Mouse (Mus musculus) midbrain, embryonic 11.5 days (tissue): ENCODE data around the gene Phf7. TPM values are rescaled to one million over a fixed set of nuclear protein-coding genes. Genes with fewer than 3 reads are reported as not detected.
A peak's percentile ranks its signal among the peaks of the same experiment; 100 is the strongest.

Experiments used
- ATAC-seq: fragments of 200-750 bp; cut with Nextera tagmentation; 2 replicates; pipeline ENCODE4 v1.8.0; 2017; ENCODE audit warnings: moderate TSS enrichment, moderate library complexity; ENCODE audit not compliant: low FRiP score
- DNase-seq: peaks from one replicate; pipeline ENCODE4 v3.0.0; 2015; ENCODE audit warnings: low spot score; ENCODE audit errors: missing footprints
- H3K27ac ChIP-seq: fragments of 300-500 bp; sonication (generic); 2 replicates; pipeline ENCODE4 v1.5.1; 2014; ENCODE audit warnings: low read depth, low read length
- H3K27me3 ChIP-seq: fragments of 300-500 bp; sonication (generic); 2 replicates; pipeline ENCODE4 v1.6.1; 2014; ENCODE audit warnings: mild to moderate bottlenecking, low read length, moderate library complexity, mixed read lengths; ENCODE audit not compliant: control insufficient read depth, insufficient read depth
- H3K36me3 ChIP-seq: fragments of 300-500 bp; sonication (generic); 2 replicates; pipeline ENCODE4 v1.6.1; 2014; ENCODE audit warnings: mild to moderate bottlenecking, low read length, moderate library complexity, mixed read lengths; ENCODE audit not compliant: control insufficient read depth, insufficient read depth
- H3K4me1 ChIP-seq: fragments of 300-500 bp; sonication (generic); 2 replicates; pipeline ENCODE4 v1.6.1; 2014; ENCODE audit warnings: low read length; ENCODE audit not compliant: control insufficient read depth, insufficient read depth
- H3K4me2 ChIP-seq: fragments of 300-500 bp; sonication (generic); 2 replicates; pipeline ENCODE4 v1.6.1; 2014; ENCODE audit warnings: mild to moderate bottlenecking, moderate library complexity
- H3K4me3 ChIP-seq: fragments of 300-500 bp; sonication (generic); 2 replicates; pipeline ENCODE4 v1.5.1; 2014; ENCODE audit warnings: low read depth, low read length
- H3K9ac ChIP-seq: fragments of 300-500 bp; sonication (generic); 2 replicates; pipeline ENCODE4 v1.6.1; 2014; ENCODE audit warnings: low read length
- H3K9me3 ChIP-seq: fragments of 300-500 bp; sonication (generic); 2 replicates; pipeline ENCODE4 v1.6.1; 2016; ENCODE audit warnings: low read length; ENCODE audit not compliant: control insufficient read depth
- WGBS: fragments of 180-500 bp; shearing (Covaris S2); extraction: QIAGEN DNeasy Blood & Tissue Kit; methylation state at CpG from one replicate; pipeline ENCODE4 v1.1.7; 2014; 5-methylcytosine and 5-hydroxymethylcytosine counted together
- polyA plus RNA-seq: library from polyadenylated mRNA; unstranded; fragments of >200 nt; fragmentation: Nextera tagmentation; extraction: Ambion mirVana; gene quantifications from 2 replicates; pipeline ENCODE4 v1.2.1, GENCODE M21; 2014

Phf7 gene
- polyA plus RNA-seq, 1 experiment from 2014 or later, result 14.3 TPM

DNA sequence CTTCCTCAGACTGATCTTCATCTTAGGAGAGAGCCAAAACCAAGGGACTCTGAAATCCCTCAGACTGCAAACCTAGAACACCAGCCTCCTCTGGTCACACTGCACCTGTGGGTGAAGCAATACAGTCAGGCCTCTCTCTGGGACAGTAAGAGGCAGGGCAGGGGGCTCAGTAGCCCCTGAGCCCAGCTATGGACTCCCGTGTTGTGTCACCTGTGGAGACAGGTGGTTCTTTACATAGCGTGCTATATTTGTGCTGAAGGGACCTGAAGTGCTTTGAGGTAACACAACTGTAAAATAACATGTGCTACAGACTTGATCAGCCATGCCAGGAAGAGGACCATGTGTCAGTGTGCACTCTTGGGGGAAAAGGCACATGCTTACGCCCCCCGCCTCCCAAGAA lies 55.6 kb downstream of the Phf7 start:
- Histone ChIP-seq H3K9ac (no peak overlapping the region), H3K27me3 (no peaks in the 10 kb centered on the region), H3K4me2 (no peak overlapping the region), H3K36me3 (peaks cover 39% of the 10 kb centered on the region), H3K4me1 (no peaks in the 10 kb centered on the region; the same call in 1 of the 2 replicates), H3K9me3 (no peaks in the 10 kb centered on the region), H3K27ac (no peak overlapping the region), H3K4me3 (no peak overlapping the region)
- no peak for DNase-seq
- 95% methylated on average over 4 of the region's 4 CpGs for WGBS
- ATAC-seq, result no peak

- WGBS, result 92% methylated on average over 14 of the region's 14 CpGs
- Histone ChIP-seq H3K4me2 (no peak overlapping the region), H3K27me3 (no peaks in the 10 kb centered on the region), H3K4me1 (no peaks in the 10 kb centered on the region; the same call in 1 of the 2 replicates), H3K9ac (no peak overlapping the region), H3K4me3 (no peak overlapping the region), H3K36me3 (peaks cover 36% of the 10 kb centered on the region), H3K27ac (no peak overlapping the region), H3K9me3 (no peaks in the 10 kb centered on the region)
- DNase-seq (no peak), ATAC-seq (no peak)
Observed at GRCm38 (mm10) chr14:31194891-31195513, 56.1 kb downstream of the Phf7 start.

GRCm38 (mm10) chr14:31194441-31194840 lies 56.7 kb downstream of the Phf7 start:
- Histone ChIP-seq H3K27me3 (no peaks in the 10 kb centered on the region), H3K36me3 (peaks cover 35% of the 10 kb centered on the region), H3K9ac (no peak overlapping the region), H3K4me2 (no peak overlapping the region), H3K4me1 (peaks cover 3% of the 10 kb centered on the region), H3K9me3 (no peaks in the 10 kb centered on the region), H3K4me3 (no peak overlapping the region), H3K27ac (no peak overlapping the region)
- ATAC-seq, result no peak
- 93% methylated on average over 2 of the region's 2 CpGs for WGBS
- DNase-seq, result no peak

DNA sequence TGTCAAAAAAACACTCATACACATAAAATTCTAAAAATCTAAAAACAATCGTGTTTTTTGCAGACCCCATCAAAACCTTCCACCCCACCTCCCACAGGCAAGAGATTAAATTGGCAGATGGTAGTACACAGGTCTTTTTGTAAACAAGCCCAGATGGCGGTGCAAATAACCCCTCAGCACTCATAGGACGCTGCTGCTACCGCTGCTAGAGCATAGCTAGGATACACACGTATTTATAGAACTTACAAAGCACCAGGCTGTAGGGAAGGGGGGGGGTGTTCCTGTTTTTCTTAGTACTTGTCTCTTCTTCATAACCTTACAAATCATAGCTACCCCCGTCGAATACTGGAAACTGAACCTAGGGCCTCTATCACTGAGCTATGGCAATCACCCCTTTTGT lies 57.3 kb downstream of the Phf7 start:
- Histone ChIP-seq H3K36me3 (peaks cover 38% of the 10 kb centered on the region), H3K4me3 (no peak overlapping the region), H3K4me1 (peaks cover 8% of the 10 kb centered on the region), H3K4me2 (no peak overlapping the region), H3K27ac (no peak overlapping the region), H3K9me3 (no peaks in the 10 kb centered on the region), H3K27me3 (no peaks in the 10 kb centered on the region), H3K9ac (no peak overlapping the region)
- DNase-seq (no peak), ATAC-seq (no peak)
- WGBS, result 87% methylated on average over 7 of the region's 7 CpGs

DNA sequence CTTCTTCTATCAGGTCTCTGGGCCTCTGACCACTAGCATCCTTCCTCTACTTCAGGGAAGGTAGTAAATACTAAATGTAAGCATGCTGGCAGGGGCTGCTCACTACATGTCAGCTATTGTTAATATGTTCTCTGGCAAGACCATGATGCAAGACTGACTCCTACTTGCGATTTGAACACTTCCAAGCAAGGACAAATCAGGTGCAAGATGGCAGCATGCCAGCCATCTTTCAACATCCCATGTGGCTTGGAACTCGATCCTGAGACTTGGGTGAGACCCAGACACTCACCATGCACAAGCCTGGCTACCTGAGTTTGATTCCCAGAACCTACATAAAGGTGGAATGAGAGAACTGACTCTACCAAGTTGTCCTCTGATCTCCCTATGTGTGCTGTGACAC lies 59.2 kb downstream of the Phf7 start:
- WGBS, result 94% methylated on average over 2 of the region's 2 CpGs
- H3K4me1 ChIP-seq, result peaks cover 11% of the 10 kb centered on the region
- no peak overlapping the region for H3K27ac ChIP-seq
- no peak overlapping the region for H3K9ac ChIP-seq
- no peak for DNase-seq
- no peaks in the 10 kb centered on the region for H3K9me3 ChIP-seq
- no peaks in the 10 kb centered on the region for H3K27me3 ChIP-seq
- no peak for ATAC-seq
- H3K4me3 ChIP-seq, result no peak overlapping the region
- no peak overlapping the region for H3K4me2 ChIP-seq
- peaks cover 49% of the 10 kb centered on the region for H3K36me3 ChIP-seq

DNA sequence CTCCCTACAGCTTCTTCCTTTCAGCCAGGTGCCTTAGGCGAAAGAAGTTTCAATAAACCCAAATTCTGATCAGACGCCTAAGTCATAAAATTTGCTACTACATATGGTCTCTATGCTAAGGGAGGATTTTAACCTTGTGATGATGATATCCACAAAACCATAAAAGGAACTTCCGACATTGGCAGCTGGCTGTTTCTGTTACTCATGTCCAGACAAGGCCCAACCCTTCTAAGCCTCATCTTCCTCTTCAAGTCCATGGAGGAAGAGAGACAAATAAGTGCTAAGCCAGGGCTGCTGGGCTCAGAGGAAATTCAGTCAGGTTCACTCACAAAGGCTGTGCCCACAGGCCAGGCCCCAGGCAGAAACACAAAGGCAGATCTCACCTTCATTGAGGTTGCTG lies 61.8 kb downstream of the Phf7 start:
- Histone ChIP-seq H3K27ac (peak overlapping the region; percentile 32), H3K9ac (0 out of 2 replicates have a peak overlapping the region, but pooled peaks have one; percentile 7), H3K4me1 (peaks cover 11% of the 10 kb centered on the region), H3K4me3 (no peak overlapping the region), H3K27me3 (no peaks in the 10 kb centered on the region), H3K4me2 (no peak overlapping the region), H3K36me3 (peaks cover 54% of the 10 kb centered on the region), H3K9me3 (no peaks in the 10 kb centered on the region)
- WGBS, result 92% methylated on average over 3 of the region's 3 CpGs
- ATAC-seq (no peak), DNase-seq (no peak)

GRCm38 (mm10) chr14:31188771-31189181 lies 62.3 kb downstream of the Phf7 start:
- ATAC-seq (peak; percentile 81), DNase-seq (no peak)
- H3K4me3 ChIP-seq, result no peak overlapping the region
- peak overlapping the region; percentile 32; the same call in 1 of the 2 replicates for H3K27ac ChIP-seq
- no peaks in the 10 kb centered on the region for H3K9me3 ChIP-seq
- 49% methylated on average over 6 of the region's 6 CpGs for WGBS
- no peaks in the 10 kb centered on the region for H3K27me3 ChIP-seq
- H3K4me2 ChIP-seq, result no peak overlapping the region
- peaks cover 11% of the 10 kb centered on the region for H3K4me1 ChIP-seq
- no peak overlapping the region for H3K9ac ChIP-seq
- H3K36me3 ChIP-seq, result peaks cover 57% of the 10 kb centered on the region

Other genes with a start within 250 kb of the Phf7 start
- 63.4 and 68.3 TPM in 2 replicates for gene Glt8d1, start 249.9 kb downstream of the Phf7 start, polyA plus RNA-seq
- gene Spcs1, start 249.6 kb downstream of the Phf7 start, polyA plus RNA-seq, result 269 and 301 TPM in 2 replicates
- 134 and 140 TPM in 2 replicates for gene Pbrm1, start 232.2 kb downstream of the Phf7 start, polyA plus RNA-seq
- 96.2 and 103 TPM in 2 replicates for gene Gnl3, start 232.2 kb downstream of the Phf7 start, polyA plus RNA-seq
- gene Smim4, start 122.4 kb downstream of the Phf7 start, polyA plus RNA-seq, result 54.7 and 56.2 TPM in 2 replicates
- gene Nt5dc2, start 120.3 kb downstream of the Phf7 start, polyA plus RNA-seq, result 457 and 520 TPM in 2 replicates
- 28.6 and 28.7 TPM in 2 replicates for gene Stab1, start 82.7 kb downstream of the Phf7 start, polyA plus RNA-seq
- gene Tnnc1, start 43.0 kb downstream of the Phf7 start, polyA plus RNA-seq, result 0.40 and 0.80 TPM in 2 replicates
- gene Nisch, start 34.4 kb downstream of the Phf7 start, polyA plus RNA-seq, result 243 and 258 TPM in 2 replicates
- gene Sema3g, start 33.5 kb downstream of the Phf7 start, polyA plus RNA-seq, result 0.19 and 0.37 TPM in 2 replicates
- gene Bap1, start 133 bp upstream of the Phf7 start, polyA plus RNA-seq, result 95.7 and 95.9 TPM in 2 replicates
- gene Dnah1, start 72.6 kb upstream of the Phf7 start, polyA plus RNA-seq, result 8.7 TPM in 2 replicates
- gene Capn7, start 85.3 kb upstream of the Phf7 start, polyA plus RNA-seq, result 45.5 and 48.6 TPM in 2 replicates
- 15.3 and 15.8 TPM in 2 replicates for gene Sh3bp5, start 184.8 kb upstream of the Phf7 start, polyA plus RNA-seq
- gene Eaf1, start 243.1 kb upstream of the Phf7 start, polyA plus RNA-seq, result 15.9 and 16.2 TPM in 2 replicates
- gene Mettl6, start 243.7 kb upstream of the Phf7 start, polyA plus RNA-seq, result 83.4 and 93.2 TPM in 2 replicates